Mouse (Mus musculus): ENCODE data around the gene Trim47. TPM values are rescaled to one million over a fixed set of nuclear protein-coding genes. Genes with fewer than 3 reads are reported as not detected.
A peak's percentile ranks its signal among the peaks of the same experiment; 100 is the strongest.

Gene Trim47
- polyA plus RNA-seq, 1 experiment from 2014 or later, result 13.1 TPM

- Histone ChIP-seq H3K27ac (ENCODE audit: low read depth) (no peak overlapping the region), H3K9ac (ENCODE audit: low read length) (no peak overlapping the region), H3K4me2 (ENCODE audit: low read length) (no peak overlapping the region), H3K4me3 (ENCODE audit: low read depth, low read length) (no peak overlapping the region), H3K36me3 (ENCODE audit: control insufficient read depth, insufficient read depth, low read length) (0 out of 2 replicates have a peak, but pooled peaks cover 1% of the 10 kb centered on the region), H3K4me1 (replicated peaks; ENCODE audit: control insufficient read depth, insufficient read depth, low read length) (peaks cover 17% of the 10 kb centered on the region), H3K9me3 (ENCODE audit: control insufficient read depth, low read length) (no peaks in the 10 kb centered on the region), H3K27me3 (replicated peaks; ENCODE audit: control insufficient read depth, insufficient read depth, low read length) (no peaks in the 10 kb centered on the region)
- 89% methylated on average over 6 of the region's 6 CpGs for WGBS
- no peak for ATAC-seq (replicated peaks; ENCODE audit: low FRiP score, low TSS enrichment, low read depth)
- DNase-seq (ENCODE audit: low spot score), result no peak
Measured at GRCm38 (mm10) chr11:116089545-116089944, 37.5 kb downstream of the Trim47 start.

- H3K4me1 ChIP-seq (replicated peaks; ENCODE audit: control insufficient read depth, insufficient read depth, low read length), result peaks cover 14% of the 10 kb centered on the region
- ATAC-seq (replicated peaks; ENCODE audit: low FRiP score, low TSS enrichment, low read depth), result no peak
- no peak for DNase-seq (ENCODE audit: low spot score)
- H3K27me3 ChIP-seq (replicated peaks; ENCODE audit: control insufficient read depth, insufficient read depth, low read length), result no peaks in the 10 kb centered on the region
- no peak overlapping the region for H3K4me2 ChIP-seq (ENCODE audit: low read length)
- H3K9ac ChIP-seq (ENCODE audit: low read length), result no peak overlapping the region
- peaks cover 4% of the 10 kb centered on the region for H3K36me3 ChIP-seq (ENCODE audit: control insufficient read depth, insufficient read depth, low read length)
- no peaks in the 10 kb centered on the region for H3K9me3 ChIP-seq (ENCODE audit: control insufficient read depth, low read length)
- H3K27ac ChIP-seq (ENCODE audit: low read depth), result no peak overlapping the region
- no peak overlapping the region for H3K4me3 ChIP-seq (ENCODE audit: low read depth, low read length)
- 81% methylated on average over 11 of the region's 11 CpGs for WGBS
Measured at GRCm38 (mm10) chr11:116088741-116089394, 38.1 kb downstream of the Trim47 start.

- no peaks in the 10 kb centered on the region for H3K9me3 ChIP-seq (ENCODE audit: control insufficient read depth, low read length)
- DNase-seq (ENCODE audit: low spot score), result no peak
- ATAC-seq (replicated peaks; ENCODE audit: low FRiP score, low TSS enrichment, low read depth), result no peak
- peak overlapping the region; percentile 65 for H3K4me2 ChIP-seq (ENCODE audit: low read length)
- no peak overlapping the region for H3K27ac ChIP-seq (ENCODE audit: low read depth)
- H3K4me1 ChIP-seq (replicated peaks; ENCODE audit: control insufficient read depth, insufficient read depth, low read length), result peaks cover 13% of the 10 kb centered on the region
- no peak overlapping the region for H3K9ac ChIP-seq (ENCODE audit: low read length)
- WGBS, result 80% methylated on average over 8 of the region's 8 CpGs
- H3K4me3 ChIP-seq (ENCODE audit: low read depth, low read length), result no peak overlapping the region
- no peaks in the 10 kb centered on the region for H3K27me3 ChIP-seq (replicated peaks; ENCODE audit: control insufficient read depth, insufficient read depth, low read length)
- H3K36me3 ChIP-seq (ENCODE audit: control insufficient read depth, insufficient read depth, low read length), result peaks cover 10% of the 10 kb centered on the region
Measured at GRCm38 (mm10) chr11:116088188-116088587, 38.8 kb downstream of the Trim47 start.

GRCm38 (mm10) chr11:116087194-116088130 lies 39.5 kb downstream of the Trim47 start:
- Histone ChIP-seq H3K27ac (ENCODE audit: low read depth) (peak overlapping the region; percentile 82), H3K36me3 (ENCODE audit: control insufficient read depth, insufficient read depth, low read length) (peaks cover 16% of the 10 kb centered on the region), H3K4me1 (replicated peaks; ENCODE audit: control insufficient read depth, insufficient read depth, low read length) (peaks cover 13% of the 10 kb centered on the region), H3K9ac (ENCODE audit: low read length) (peak overlapping the region; percentile 44), H3K9me3 (ENCODE audit: control insufficient read depth, low read length) (no peaks in the 10 kb centered on the region), H3K4me3 (ENCODE audit: low read depth, low read length) (peak overlapping the region; percentile 54), H3K4me2 (ENCODE audit: low read length) (peak overlapping the region; percentile 65), H3K27me3 (replicated peaks; ENCODE audit: control insufficient read depth, insufficient read depth, low read length) (no peaks in the 10 kb centered on the region)
- ATAC-seq (replicated peaks; ENCODE audit: low FRiP score, low TSS enrichment, low read depth), result peak; percentile 79
- 3% methylated on average over 31 of the region's 31 CpGs for WGBS
- DNase-seq (ENCODE audit: low spot score), result peak; percentile 94

GRCm38 (mm10) chr11:116086258-116087193 lies 40.5 kb downstream of the Trim47 start, which contains the start of gene Wbp2:
Wbp2 (minus strand) TSS chr11:116086995.
- peak; percentile 96 for DNase-seq (ENCODE audit: low spot score)
- Histone ChIP-seq H3K4me3 (ENCODE audit: low read depth, low read length) (peak within 1 kb of the TSS; percentile 54), H3K27ac (ENCODE audit: low read depth) (peak within 1 kb of the TSS; percentile 82), H3K4me2 (ENCODE audit: low read length) (peak within 1 kb of the TSS; percentile 71), H3K9me3 (ENCODE audit: control insufficient read depth, low read length) (no peaks in the 10 kb centered on the region), H3K4me1 (replicated peaks; ENCODE audit: control insufficient read depth, insufficient read depth, low read length) (peaks cover 13% of the 10 kb centered on the region), H3K36me3 (ENCODE audit: control insufficient read depth, insufficient read depth, low read length) (peaks cover 25% of the 10 kb centered on the region), H3K9ac (ENCODE audit: low read length) (peak within 1 kb of the TSS; percentile 44), H3K27me3 (replicated peaks; ENCODE audit: control insufficient read depth, insufficient read depth, low read length) (no peaks in the 10 kb centered on the region)
- ATAC-seq (replicated peaks; ENCODE audit: low FRiP score, low TSS enrichment, low read depth), result peak; percentile 94
- WGBS, result 5% methylated on average over 42 of the region's 43 CpGs

GRCm38 (mm10) chr11:116084166-116084565 lies 42.8 kb downstream of the Trim47 start:
- DNase-seq (ENCODE audit: low spot score), result no peak
- 87% methylated on average over 6 of the region's 6 CpGs for WGBS
- Histone ChIP-seq H3K9ac (ENCODE audit: low read length) (no peak overlapping the region), H3K27ac (ENCODE audit: low read depth) (no peak overlapping the region), H3K4me3 (ENCODE audit: low read depth, low read length) (no peak overlapping the region), H3K9me3 (ENCODE audit: control insufficient read depth, low read length) (no peaks in the 10 kb centered on the region), H3K4me1 (replicated peaks; ENCODE audit: control insufficient read depth, insufficient read depth, low read length) (peaks cover 19% of the 10 kb centered on the region), H3K27me3 (replicated peaks; ENCODE audit: control insufficient read depth, insufficient read depth, low read length) (no peaks in the 10 kb centered on the region), H3K36me3 (ENCODE audit: control insufficient read depth, insufficient read depth, low read length) (peaks cover 49% of the 10 kb centered on the region), H3K4me2 (ENCODE audit: low read length) (no peak overlapping the region)
- no peak for ATAC-seq (replicated peaks; ENCODE audit: low FRiP score, low TSS enrichment, low read depth)

GRCm38 (mm10) chr11:116083096-116083672 lies 43.8 kb downstream of the Trim47 start:
- DNase-seq (ENCODE audit: low spot score) (no peak), ATAC-seq (replicated peaks; ENCODE audit: low FRiP score, low TSS enrichment, low read depth) (no peak)
- Histone ChIP-seq H3K9me3 (ENCODE audit: control insufficient read depth, low read length) (no peaks in the 10 kb centered on the region), H3K4me3 (ENCODE audit: low read depth, low read length) (no peak overlapping the region), H3K9ac (ENCODE audit: low read length) (no peak overlapping the region), H3K4me1 (replicated peaks; ENCODE audit: control insufficient read depth, insufficient read depth, low read length) (peaks cover 25% of the 10 kb centered on the region), H3K27me3 (replicated peaks; ENCODE audit: control insufficient read depth, insufficient read depth, low read length) (no peaks in the 10 kb centered on the region), H3K4me2 (ENCODE audit: low read length) (no peak overlapping the region), H3K36me3 (ENCODE audit: control insufficient read depth, insufficient read depth, low read length) (peaks cover 53% of the 10 kb centered on the region), H3K27ac (ENCODE audit: low read depth) (no peak overlapping the region)
- WGBS, result 87% methylated on average over 14 of the region's 14 CpGs

- peak; percentile 77 for DNase-seq (ENCODE audit: low spot score)
- ATAC-seq (replicated peaks; ENCODE audit: low FRiP score, low TSS enrichment, low read depth), result no peak
- 58% methylated on average over 6 of the region's 6 CpGs for WGBS
Measured at GRCm38 (mm10) chr11:116081081-116081480, 45.9 kb downstream of the Trim47 start.

More at GRCm38 (mm10) chr11:116081081-116081480, 45.9 kb downstream of the Trim47 start:
- no peak overlapping the region for H3K27ac ChIP-seq (ENCODE audit: low read depth)
- H3K4me3 ChIP-seq (ENCODE audit: low read depth, low read length), result no peak overlapping the region
- H3K27me3 ChIP-seq (replicated peaks; ENCODE audit: control insufficient read depth, insufficient read depth, low read length), result no peaks in the 10 kb centered on the region
- no peak overlapping the region for H3K9ac ChIP-seq (ENCODE audit: low read length)
- H3K4me2 ChIP-seq (ENCODE audit: low read length), result no peak overlapping the region
- H3K9me3 ChIP-seq (ENCODE audit: control insufficient read depth, low read length), result no peaks in the 10 kb centered on the region
- H3K36me3 ChIP-seq (ENCODE audit: control insufficient read depth, insufficient read depth, low read length), result peaks cover 53% of the 10 kb centered on the region
- peaks cover 27% of the 10 kb centered on the region for H3K4me1 ChIP-seq (replicated peaks; ENCODE audit: control insufficient read depth, insufficient read depth, low read length)
